Mouse (Mus musculus) MEL (cell line): ENCODE measurements around the gene 4930503B20Rik. TPM values are rescaled to one million over a fixed set of nuclear protein-coding genes. Genes with fewer than 3 reads are reported as not detected.
A peak's percentile ranks its signal among the peaks of the same experiment; 100 is the strongest.

Experiments used
- DNase-seq: peaks from one replicate; pipeline ENCODE4 v3.0.0; 2011; ENCODE audit warnings: low read depth, low spot score
- H3K27ac ChIP-seq: 2 replicates; pipeline ENCODE4 v1.5.1; 2012; ENCODE audit warnings: low read depth, mild to moderate bottlenecking, control low read depth, low read length, moderate library complexity; ENCODE audit not compliant: control insufficient read depth
- H3K27me3 ChIP-seq, 2 experiments: fragments of 150-350 bp in 1 of 2; sonication (generic) in 1 of 2; 2 replicates each; pipeline ENCODE4 v1.6.1; 2012; ENCODE audit warnings: low read length in 2 of 2, mild to moderate bottlenecking in 2 of 2, improper control_type of control experiment in 1 of 2, moderate library complexity in 1 of 2; ENCODE audit not compliant: insufficient read depth in 2 of 2, control insufficient read depth in 1 of 2
- H3K36me3 ChIP-seq, 2 experiments: 2 replicates each; pipeline ENCODE4 v1.6.1; 2012 to 2014; ENCODE audit warnings: low read length in 2 of 2, improper control_type of control experiment in 1 of 2, inconsistent platforms in 1 of 2, mild to moderate bottlenecking in 1 of 2; ENCODE audit not compliant: insufficient read depth in 2 of 2, control insufficient read depth in 1 of 2
- H3K4me1 ChIP-seq, 2 experiments: fragments of 150-350 bp in 1 of 2; sonication (generic) in 1 of 2; 2 replicates each; pipeline ENCODE4 v1.6.1; 2012; ENCODE audit warnings: low read length in 2 of 2, improper control_type of control experiment in 1 of 2, mild to moderate bottlenecking in 1 of 2; ENCODE audit not compliant: insufficient read depth in 2 of 2, control insufficient read depth in 1 of 2
- H3K4me3 ChIP-seq, 2 experiments: fragments of 150-350 bp in 1 of 2; sonication (generic) in 1 of 2; 2 replicates each; pipeline ENCODE4 v1.5.1; 2012; ENCODE audit warnings: low read depth in 2 of 2, low read length in 2 of 2, mild to moderate bottlenecking in 2 of 2, moderate library complexity in 2 of 2, control low read depth in 1 of 2, improper control_type of control experiment in 1 of 2; ENCODE audit not compliant: control insufficient read depth in 1 of 2, insufficient read depth in 1 of 2
- H3K79me2 ChIP-seq: 2 replicates; pipeline ENCODE4 v1.6.1; 2012; ENCODE audit warnings: mild to moderate bottlenecking, low read length, moderate library complexity; ENCODE audit not compliant: control insufficient read depth, poor library complexity, insufficient read depth
- H3K9ac ChIP-seq: 2 replicates; pipeline ENCODE4 v1.6.1; 2012; ENCODE audit warnings: low read depth, mild to moderate bottlenecking, control low read depth, low read length, moderate library complexity; ENCODE audit not compliant: control insufficient read depth, poor library complexity, severe bottlenecking
- H3K9me3 ChIP-seq: fragments of 150-350 bp; sonication (generic); replicated peaks from 2 replicates; pipeline ENCODE4 v1.6.1; 2012; ENCODE audit warnings: mild to moderate bottlenecking, low read length, improper control_type of control experiment, moderate library complexity; ENCODE audit not compliant: insufficient read depth
- CHD1 ChIP-seq: IDR thresholded peaks from 2 replicates; pipeline ENCODE4 v1.6.1; 2012; ENCODE audit warnings: low read depth, mild to moderate bottlenecking, inconsistent platforms, low read length, improper control_type of control experiment
- CHD2 ChIP-seq: IDR thresholded peaks from 2 replicates; pipeline ENCODE4 v1.6.1; 2011; ENCODE audit warnings: low read length, improper control_type of control experiment
- CTCF ChIP-seq, 3 experiments: IDR thresholded peaks in 2 of 3; conservative IDR thresholded peaks in 1 of 3; 2 replicates each; pipeline ENCODE4 v1.5.1; 2011 to 2012; ENCODE audit warnings: low read length in 3 of 3, low read depth in 2 of 3, mild to moderate bottlenecking in 2 of 3, improper control_type of control experiment in 1 of 3, inconsistent platforms in 1 of 3, mixed read lengths in 1 of 3, moderate library complexity in 1 of 3; ENCODE audit not compliant: control insufficient read depth in 1 of 3, insufficient read depth in 1 of 3, poor library complexity in 1 of 3, severe bottlenecking in 1 of 3
- E2F4 ChIP-seq: IDR thresholded peaks from 2 replicates; pipeline ENCODE4 v1.6.1; 2011; ENCODE audit warnings: low read depth, low read length, improper control_type of control experiment, borderline replicate concordance
- EP300 ChIP-seq, 2 experiments: IDR thresholded peaks; 2 replicates each; pipeline ENCODE4 v1.6.1; 2011; ENCODE audit warnings: improper control_type of control experiment in 2 of 2, low read length in 2 of 2, low read depth in 1 of 2, mild to moderate bottlenecking in 1 of 2
- ETS1 ChIP-seq: IDR thresholded peaks from 2 replicates; pipeline ENCODE4 v1.6.1; 2012; ENCODE audit warnings: low read depth, mild to moderate bottlenecking, inconsistent platforms, low read length, improper control_type of control experiment, moderate library complexity
- GATA1 ChIP-seq: IDR thresholded peaks from 2 replicates; pipeline ENCODE4 v1.6.1; 2011; ENCODE audit warnings: low read depth, low read length, improper control_type of control experiment
- HCFC1 ChIP-seq: IDR thresholded peaks from 2 replicates; pipeline ENCODE4 v1.6.1; 2012; ENCODE audit warnings: low read depth, mild to moderate bottlenecking, inconsistent platforms, low read length, improper control_type of control experiment, moderate library complexity
- JUND ChIP-seq: IDR thresholded peaks from 2 replicates; pipeline ENCODE4 v1.6.1; 2011; ENCODE audit warnings: low read depth, mild to moderate bottlenecking, improper control_type of control experiment, low read length
- MAFK ChIP-seq: IDR thresholded peaks from 2 replicates; pipeline ENCODE4 v1.6.1; 2011; ENCODE audit warnings: low read depth, mild to moderate bottlenecking, low read length, improper control_type of control experiment, borderline replicate concordance
- MAX ChIP-seq: IDR thresholded peaks from 2 replicates; pipeline ENCODE4 v1.6.1; 2011; ENCODE audit warnings: low read length, improper control_type of control experiment
- MAZ ChIP-seq: IDR thresholded peaks from 2 replicates; pipeline ENCODE4 v1.6.1; 2012; ENCODE audit warnings: low read depth, mild to moderate bottlenecking, inconsistent platforms, low read length, improper control_type of control experiment
- MEF2A ChIP-seq: IDR thresholded peaks from 2 replicates; pipeline ENCODE4 v1.6.1; 2014; ENCODE audit warnings: low read depth, mild to moderate bottlenecking, inconsistent platforms, low read length, improper control_type of control experiment; ENCODE audit not compliant: poor library complexity, insufficient replicate concordance, severe bottlenecking; ENCODE audit errors: extremely low read depth
- MYC ChIP-seq: IDR thresholded peaks from 2 replicates; pipeline ENCODE4 v1.6.1; 2011; ENCODE audit warnings: low read depth, mild to moderate bottlenecking, low read length, improper control_type of control experiment, moderate library complexity
- NELFE ChIP-seq: IDR thresholded peaks from 2 replicates; pipeline ENCODE4 v1.6.1; 2011; ENCODE audit warnings: low read depth, low read length, improper control_type of control experiment
- RAD21 ChIP-seq: IDR thresholded peaks from 2 replicates; pipeline ENCODE4 v1.6.1; 2011; ENCODE audit warnings: mild to moderate bottlenecking, low read depth, low read length, improper control_type of control experiment
- SIN3A ChIP-seq: IDR thresholded peaks from 2 replicates; pipeline ENCODE4 v1.6.1; 2012; ENCODE audit warnings: low read length, improper control_type of control experiment, inconsistent platforms
- TAL1 ChIP-seq: IDR thresholded peaks from 2 replicates; pipeline ENCODE4 v1.6.1; 2012; ENCODE audit warnings: mild to moderate bottlenecking, inconsistent platforms, low read length, moderate library complexity, mixed read lengths
- TBP ChIP-seq: IDR thresholded peaks from 2 replicates; pipeline ENCODE4 v1.8.0; 2011; ENCODE audit warnings: low read depth, low read length, improper control_type of control experiment
- TCF12 ChIP-seq: IDR thresholded peaks from 2 replicates; pipeline ENCODE4 v1.6.1; 2014; ENCODE audit warnings: low read depth, mild to moderate bottlenecking, inconsistent platforms, low read length, improper control_type of control experiment, moderate library complexity
- USF1 ChIP-seq: IDR thresholded peaks from 2 replicates; pipeline ENCODE4 v1.6.1; 2014; ENCODE audit warnings: low read depth, mild to moderate bottlenecking, inconsistent platforms, low read length, improper control_type of control experiment, moderate library complexity
- USF2 ChIP-seq, 2 experiments: IDR thresholded peaks; 2 replicates each; pipeline ENCODE4 v1.6.1; 2011 to 2012; ENCODE audit warnings: improper control_type of control experiment in 2 of 2, low read length in 2 of 2, borderline replicate concordance in 1 of 2, inconsistent platforms in 1 of 2, low read depth in 1 of 2, mild to moderate bottlenecking in 1 of 2; ENCODE audit not compliant: insufficient read depth in 1 of 2
- ZKSCAN1 ChIP-seq: IDR thresholded peaks from 2 replicates; pipeline ENCODE4 v1.6.1; 2012; ENCODE audit warnings: low read depth, mild to moderate bottlenecking, inconsistent platforms, low read length, improper control_type of control experiment, moderate library complexity
- ZMIZ1 ChIP-seq: IDR thresholded peaks from 2 replicates; pipeline ENCODE4 v1.6.1; 2012; ENCODE audit warnings: low read depth, mild to moderate bottlenecking, inconsistent platforms, low read length, improper control_type of control experiment, moderate library complexity
- ZNF384 ChIP-seq: IDR thresholded peaks from 2 replicates; pipeline ENCODE4 v1.6.1; 2012; ENCODE audit warnings: low read depth, mild to moderate bottlenecking, inconsistent platforms, low read length, improper control_type of control experiment
- polyA plus RNA-seq, 2 experiments: library from polyadenylated mRNA; stranded (reverse) in 1 of 2; unstranded in 1 of 2; fragments of >175 nt in 1 of 2; fragments of >200 nt in 1 of 2; gene quantifications; 2 replicates each; pipeline versions ENCODE4 v1.2.1 to v1.2.4; 2012; ENCODE audit warnings: low replicate concordance in 2 of 2, low read depth in 1 of 2; ENCODE audit not compliant: insufficient read length in 2 of 2, insufficient read depth in 1 of 2, missing spikeins in 1 of 2
- total RNA-seq: library from RNA; depleted of rRNA; stranded (reverse); fragments of 300-350 nt; gene quantifications from 2 replicates; pipeline ENCODE4 v1.2.3, GENCODE M21; 2012

4930503B20Rik gene
- total and polyA plus RNA-seq, 3 experiments, result 0.08 TPM; not detected in 2

DNA sequence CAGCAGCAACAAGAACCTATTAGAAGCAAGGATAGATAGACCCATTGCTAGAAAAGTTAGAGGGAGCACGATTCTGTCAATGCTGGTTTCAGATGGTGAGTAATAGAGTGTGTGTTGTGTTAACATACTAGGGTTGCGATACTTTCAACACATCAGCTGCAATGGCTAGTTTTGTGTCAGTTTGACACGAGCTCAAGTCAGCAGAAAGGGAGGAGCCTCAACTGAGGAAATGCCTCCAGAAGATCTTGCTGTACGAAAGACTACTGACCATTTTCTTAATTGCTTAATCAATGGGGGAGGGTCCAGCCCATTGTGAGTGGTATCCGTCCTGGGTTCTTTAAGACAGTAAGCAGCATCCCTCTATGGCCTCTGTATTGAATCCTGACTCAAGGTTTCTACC is 41.4 kb upstream of the 4930503B20Rik start:
- Histone ChIP-seq H3K9ac (no peak overlapping the region), H3K27ac (no peak overlapping the region), H3K9me3 (no peaks in the 10 kb centered on the region), H3K79me2 (no peaks in the 10 kb centered on the region), H3K4me3 (no peak overlapping the region), H3K27me3 (no peaks in the 10 kb centered on the region; a peak in 2 of 4 replicates), H3K36me3 (no peaks in the 10 kb centered on the region), H3K4me1 (peaks cover 0 to under 1% of the 10 kb centered on the region in 2 experiments; a peak in 1 of 4 replicates)
- TF ChIP-seq MAZ, result no peak
- no peak for TF ChIP-seq ZKSCAN1
- no peak for TF ChIP-seq CTCF (IDR thresholded peaks at IDR 0.05 in 2 of 3, conservative IDR thresholded peaks at IDR 0.05 in 1 of 3; ENCODE audit: control insufficient read depth in 1 of 3, insufficient read depth in 1 of 3, low read depth in 2 of 3, low read length in 3 of 3, poor library complexity in 1 of 3, severe bottlenecking in 1 of 3)
- TF ChIP-seq USF2 (IDR thresholded peaks at IDR 0.05; ENCODE audit: borderline replicate concordance in 1 of 2, insufficient read depth in 1 of 2, low read depth in 1 of 2, low read length in 2 of 2), result no peak
- no peak for DNase-seq

GRCm38 (mm10) chr3:146687121-146687725 is 36.1 kb upstream of the 4930503B20Rik start:
- no peaks in the 10 kb centered on the region for H3K79me2 ChIP-seq
- no peaks in the 10 kb centered on the region for H3K9me3 ChIP-seq
- peaks cover 7 to 17% of the 10 kb centered on the region in 2 experiments for H3K4me1 ChIP-seq
- peaks cover 0 to 15% of the 10 kb centered on the region in 2 experiments; a peak in 2 of 4 replicates for H3K36me3 ChIP-seq
- no peaks in the 10 kb centered on the region; a peak in 2 of 4 replicates for H3K27me3 ChIP-seq
- TF ChIP-seq TCF12, result no peak
- no peak for TF ChIP-seq CHD1
- no peak for TF ChIP-seq USF1
- no peak for DNase-seq
- no peak overlapping the region for H3K9ac ChIP-seq
- no peak overlapping the region for H3K4me3 ChIP-seq
- no peak overlapping the region for H3K27ac ChIP-seq

DNA sequence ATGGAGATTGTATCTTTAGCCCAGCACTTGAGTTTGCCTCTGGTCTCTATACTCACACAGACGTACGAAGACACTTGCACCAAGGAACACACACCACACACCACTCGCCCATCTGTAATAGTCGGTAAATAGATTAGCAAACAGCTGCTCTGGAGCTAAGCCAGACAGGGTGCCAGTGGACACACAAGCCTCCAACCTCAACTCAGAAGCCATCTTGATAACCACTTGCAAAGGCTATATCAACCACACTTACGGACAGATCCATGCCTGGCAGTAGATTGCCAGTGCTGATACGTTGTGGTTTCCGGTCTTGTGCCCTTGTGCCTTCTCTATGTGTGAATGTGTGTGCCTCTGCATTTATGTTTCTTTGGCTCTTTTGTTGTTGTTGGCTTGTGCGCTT is 35.3 kb upstream of the 4930503B20Rik start:
- Histone ChIP-seq H3K9me3 (no peaks in the 10 kb centered on the region), H3K27ac (no peak overlapping the region), H3K79me2 (no peaks in the 10 kb centered on the region), H3K36me3 (peaks cover 0 to 15% of the 10 kb centered on the region in 2 experiments; a peak in 2 of 4 replicates), H3K4me3 (no peak overlapping the region), H3K9ac (no peak overlapping the region), H3K4me1 (peaks cover 7 to 17% of the 10 kb centered on the region in 2 experiments), H3K27me3 (no peaks in the 10 kb centered on the region; a peak in 1 of 4 replicates)
- peak; percentile 76 for DNase-seq
- no peak for TF ChIP-seq MAX
- no peak for TF ChIP-seq MAZ
- TF ChIP-seq TCF12, result peak; percentile 83; the same call in 1 of the 2 replicates
- TF ChIP-seq E2F4, result no peak
- TF ChIP-seq NELFE, result no peak
- TF ChIP-seq SIN3A, result no peak; the same call in 1 of the 2 replicates
- no peak for TF ChIP-seq MEF2A
- no peak for TF ChIP-seq MAFK
- TF ChIP-seq GATA1, result peak; percentile 95
- 0 out of 2 replicates have a peak, but pooled peaks have one; percentile 36 for TF ChIP-seq TBP
- TF ChIP-seq USF2 (IDR thresholded peaks at IDR 0.05; ENCODE audit: borderline replicate concordance in 1 of 2, insufficient read depth in 1 of 2, low read depth in 1 of 2, low read length in 2 of 2), result no peak
- no peak for TF ChIP-seq RAD21
- TF ChIP-seq ZNF384, result no peak
- TF ChIP-seq MYC, result no peak
- no peak for TF ChIP-seq CHD2
- no peak for TF ChIP-seq HCFC1
- TF ChIP-seq JUND, result no peak
- TF ChIP-seq USF1, result no peak
- TF ChIP-seq ETS1, result peak; percentile 98
- peak; percentile 79 to 85 for TF ChIP-seq EP300 (IDR thresholded peaks at IDR 0.05; ENCODE audit: low read depth in 1 of 2, low read length in 2 of 2)
- TF ChIP-seq ZMIZ1, result no peak
- peak; percentile 69 for TF ChIP-seq TAL1
